Mouse (Mus musculus): ENCODE measurements around the gene Gm37240.

DNA sequence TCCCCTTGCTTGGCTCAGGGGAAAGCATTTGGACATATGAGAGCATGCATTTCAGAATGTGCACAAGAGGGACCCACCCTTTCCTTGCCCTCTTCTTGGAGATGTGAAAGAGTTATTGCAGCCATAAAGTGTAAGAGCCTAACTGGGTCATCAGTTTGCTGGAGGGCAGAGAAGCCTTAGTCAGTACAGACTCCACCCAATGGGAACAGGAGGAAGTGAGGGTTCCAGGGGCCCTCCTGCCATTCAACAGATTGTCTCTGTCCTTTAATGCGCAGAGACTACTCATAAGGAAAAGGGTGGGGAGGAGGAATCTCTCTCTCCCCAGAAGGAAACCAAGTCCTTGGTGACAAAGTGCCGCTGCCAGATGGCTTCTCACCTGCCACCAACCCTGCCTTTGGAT lies 882.1 kb downstream of the Gm37240 start:
- TF ChIP-seq POLR2A (IDR thresholded peaks at IDR 0.05; ENCODE audit: borderline replicate concordance, low read depth, low read length): no peak
- no peak for TF ChIP-seq CTCF (IDR thresholded peaks at IDR 0.05; ENCODE audit: low read depth, low read length)

Measured in bone marrow macrophage, adult 2 months (primary cell).